In the genomic region with DNA sequence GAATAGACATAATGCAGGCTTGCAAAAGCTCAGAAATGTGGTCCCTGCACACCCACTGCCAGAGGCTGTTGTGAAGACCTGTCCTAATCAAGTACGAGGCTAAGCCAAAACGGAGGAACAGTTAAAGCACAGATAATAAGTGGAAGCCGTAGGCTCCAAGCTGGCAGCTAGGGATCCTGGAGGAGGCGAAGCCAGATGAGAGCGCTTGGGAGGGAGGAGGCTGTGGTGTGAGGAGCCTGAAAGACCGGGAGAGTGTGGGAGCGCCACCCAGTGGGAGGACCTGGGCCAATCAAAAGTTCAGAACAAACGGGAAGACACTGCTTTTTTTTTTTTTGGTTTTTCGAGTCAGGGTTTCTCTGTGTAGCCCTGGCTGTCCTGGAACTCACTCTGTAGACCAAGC, we compare ENCODE assay signal across 9 mouse cellular contexts. TPM values are rescaled to one million over a fixed set of nuclear protein-coding genes. Genes with fewer than 3 reads are reported as not detected.
DNase-seq lines count a peak whose midpoint lies in the region; ATAC-seq lines count a peak whose summit lies in the region.
"Had no signal": no experiment of that assay in that cellular context is flagged by ENCODE, and none has a peak within 500 bp of the region (broad histone marks: within the 10 kb centered on the region; RNA-seq: fewer than 3 reads in every experiment).

No protein-coding gene starts in this region.

- H3K27ac ChIP-seq in embryonic facial prominence, embryonic 13.5 days = no peak overlapping the region
- no peak overlapping the region for H3K27ac ChIP-seq in heart, embryonic 11.5 days (ENCODE audit: low read depth, low read length)
- no peak overlapping the region for H3K27ac ChIP-seq in liver, embryonic 12.5 days
- H3K27ac ChIP-seq in neural tube, embryonic 15.5 days (replicated peaks) = no peak overlapping the region

- peak; percentile 86 for DNase-seq in adrenal gland, postnatal 10 days
- peak; percentile 87 for DNase-seq in kidney, postnatal 25 days
- peak; percentile 44 for DNase-seq in thymus, postnatal 14 days

- peak overlapping the region; percentile 45 for H3K4me2 ChIP-seq in embryonic facial prominence, embryonic 13.5 days
- peak overlapping the region; percentile 35 for H3K4me2 ChIP-seq in heart, embryonic 11.5 days
- H3K4me2 ChIP-seq in liver, embryonic 12.5 days = peak overlapping the region; percentile 5
- H3K4me2 ChIP-seq in neural tube, embryonic 15.5 days = peak overlapping the region; percentile 32

- no peaks in the 10 kb centered on the region for H3K9me3 ChIP-seq in embryonic facial prominence, embryonic 13.5 days
- no peaks in the 10 kb centered on the region for H3K9me3 ChIP-seq in heart, embryonic 11.5 days (replicated peaks; ENCODE audit: control insufficient read depth, low read length)
- no peaks in the 10 kb centered on the region for H3K9me3 ChIP-seq in liver, embryonic 12.5 days (replicated peaks)
- H3K9me3 ChIP-seq in neural tube, embryonic 15.5 days (replicated peaks) = no peaks in the 10 kb centered on the region

- peaks cover 34% of the 10 kb centered on the region for H3K4me1 ChIP-seq in embryonic facial prominence, embryonic 13.5 days
- H3K4me1 ChIP-seq in heart, embryonic 11.5 days (ENCODE audit: control insufficient read depth, insufficient read depth, low read length) = peaks cover 6% of the 10 kb centered on the region; the same call in 1 of the 2 replicates
- H3K4me1 ChIP-seq in liver, embryonic 12.5 days = peaks cover 41% of the 10 kb centered on the region
- H3K4me1 ChIP-seq in neural tube, embryonic 15.5 days = peaks cover 7% of the 10 kb centered on the region; the same call in 1 of the 2 replicates

- no peaks in the 10 kb centered on the region for H3K27me3 ChIP-seq in embryonic facial prominence, embryonic 13.5 days
- no peaks in the 10 kb centered on the region for H3K27me3 ChIP-seq in heart, embryonic 11.5 days (ENCODE audit: control insufficient read depth, insufficient read depth, low read length)
- peaks cover 34% of the 10 kb centered on the region for H3K27me3 ChIP-seq in liver, embryonic 12.5 days (replicated peaks)
- H3K27me3 ChIP-seq in neural tube, embryonic 15.5 days (replicated peaks) = no peaks in the 10 kb centered on the region

- no peak overlapping the region for H3K4me3 ChIP-seq in embryonic facial prominence, embryonic 13.5 days
- H3K4me3 ChIP-seq in heart, embryonic 11.5 days (ENCODE audit: low read depth, low read length) = peak overlapping the region; percentile 19; the same call in 1 of the 2 replicates
- no peak overlapping the region for H3K4me3 ChIP-seq in liver, embryonic 12.5 days
- no peak overlapping the region for H3K4me3 ChIP-seq in neural tube, embryonic 15.5 days (replicated peaks)
- H3K4me3 ChIP-seq: myocyte had no signal

- H3K9ac ChIP-seq in embryonic facial prominence, embryonic 13.5 days = no peak overlapping the region
- H3K9ac ChIP-seq in heart, embryonic 11.5 days (ENCODE audit: low read depth, low read length) = no peak overlapping the region
- no peak overlapping the region for H3K9ac ChIP-seq in liver, embryonic 12.5 days
- H3K9ac ChIP-seq in neural tube, embryonic 15.5 days (replicated peaks) = no peak overlapping the region

- no peaks in the 10 kb centered on the region for H3K36me3 ChIP-seq in embryonic facial prominence, embryonic 13.5 days
- no peaks in the 10 kb centered on the region for H3K36me3 ChIP-seq in heart, embryonic 11.5 days (ENCODE audit: control insufficient read depth, insufficient read depth, low read length)
- H3K36me3 ChIP-seq in liver, embryonic 12.5 days = no peaks in the 10 kb centered on the region
- no peaks in the 10 kb centered on the region for H3K36me3 ChIP-seq in neural tube, embryonic 15.5 days

- WGBS in embryonic facial prominence, embryonic 13.5 days = under 1% methylated on average over 9 of the region's 9 CpGs
- 1% methylated on average over 9 of the region's 9 CpGs for WGBS in heart, embryonic 11.5 days (ENCODE audit: insufficient replicate concordance)
- WGBS in liver, embryonic 12.5 days (ENCODE audit: insufficient replicate concordance) = 5% methylated on average over 9 of the region's 9 CpGs
- 5% methylated on average over 9 of the region's 9 CpGs for WGBS in neural tube, embryonic 15.5 days

- ATAC-seq in CD4-positive, CD25-positive, alpha-beta regulatory T cell, adult 4 months = peak; percentile 58
- no peak for ATAC-seq in embryonic facial prominence, embryonic 13.5 days (ENCODE audit: insufficient number of reproducible peaks, insufficient read depth, low FRiP score, low TSS enrichment, low read depth)
- ATAC-seq in heart, embryonic 11.5 days (replicated peaks; ENCODE audit: insufficient number of reproducible peaks, low FRiP score, low TSS enrichment) = 0 out of 2 replicates have a peak, but pooled peaks have one; percentile 40
- ATAC-seq in liver, embryonic 12.5 days = no peak
- ATAC-seq in neural tube, embryonic 15.5 days (ENCODE audit: low FRiP score) = peak; percentile 55; the same call in 1 of the 2 replicates

RNA-seq across cellular contexts. Expression of a gene that starts 4.6 kb away (rescaled TPM):
- polyA plus RNA-seq in CD4-positive, CD25-positive, alpha-beta regulatory T cell, adult 4 months (2017; shearing (Covaris generic)) = not detected
- 10 to 100 TPM; 19.1 to 33.3 TPM for total RNA-seq in adrenal gland, postnatal 10 days (2021)
- polyA plus RNA-seq in embryonic facial prominence, embryonic 13.5 days (2015; fragmentation: Nextera tagmentation; extraction: Ambion mirVana) = 2.4 and 4.1 TPM in 2 replicates
- 1.0 and 1.3 TPM in 2 replicates for polyA plus RNA-seq in heart, embryonic 11.5 days (2014; fragmentation: Nextera tagmentation; extraction: Ambion mirVana)
- polyA plus RNA-seq in liver, embryonic 12.5 days (2016; fragmentation: Nextera tagmentation; extraction: Ambion mirVana) = 0.20 and 0.33 TPM in 2 replicates
- polyA plus RNA-seq in neural tube, embryonic 15.5 days (2015; fragmentation: Nextera tagmentation; extraction: Ambion mirVana) = 0.41 and 1.1 TPM in 2 replicates

RNA-seq across cellular contexts. Expression of a gene that starts 21.9 kb away (rescaled TPM):
- 100 to 1,000 TPM; 157 to 276 TPM for polyA plus RNA-seq in CD4-positive, CD25-positive, alpha-beta regulatory T cell, adult 4 months (2017; shearing (Covaris generic))
- total RNA-seq in adrenal gland, postnatal 10 days (2021) = 10 to 100 TPM; 76.0 to 81.4 TPM
- polyA plus RNA-seq in embryonic facial prominence, embryonic 13.5 days (2015; fragmentation: Nextera tagmentation; extraction: Ambion mirVana) = 153 and 164 TPM in 2 replicates
- 63.1 and 74.1 TPM in 2 replicates for polyA plus RNA-seq in heart, embryonic 11.5 days (2014; fragmentation: Nextera tagmentation; extraction: Ambion mirVana)
- 80.1 and 80.8 TPM in 2 replicates for polyA plus RNA-seq in liver, embryonic 12.5 days (2016; fragmentation: Nextera tagmentation; extraction: Ambion mirVana)
- polyA plus RNA-seq in neural tube, embryonic 15.5 days (2015; fragmentation: Nextera tagmentation; extraction: Ambion mirVana) = 174 and 182 TPM in 2 replicates

RNA-seq across cellular contexts. Expression of a gene that starts 22.0 kb away (rescaled TPM):
- not detected for polyA plus RNA-seq in CD4-positive, CD25-positive, alpha-beta regulatory T cell, adult 4 months (2017; shearing (Covaris generic))
- total RNA-seq in adrenal gland, postnatal 10 days (2021) = 1 to 10 TPM; 1.9 to 3.4 TPM
- 5.8 and 5.9 TPM in 2 replicates for polyA plus RNA-seq in embryonic facial prominence, embryonic 13.5 days (2015; fragmentation: Nextera tagmentation; extraction: Ambion mirVana)
- polyA plus RNA-seq in heart, embryonic 11.5 days (2014; fragmentation: Nextera tagmentation; extraction: Ambion mirVana) = 3.4 and 5.0 TPM in 2 replicates
- 0.44 and 1.4 TPM in 2 replicates for polyA plus RNA-seq in liver, embryonic 12.5 days (2016; fragmentation: Nextera tagmentation; extraction: Ambion mirVana)
- polyA plus RNA-seq in neural tube, embryonic 15.5 days (2015; fragmentation: Nextera tagmentation; extraction: Ambion mirVana) = 6.5 and 6.6 TPM in 2 replicates

RNA-seq across cellular contexts. Expression of a gene that starts 32.6 kb away (rescaled TPM):
- under 1 TPM in 1 of 2 experiments, not detected in 1; 0.42 TPM for polyA plus RNA-seq in CD4-positive, CD25-positive, alpha-beta regulatory T cell, adult 4 months (2017; shearing (Covaris generic))
- 10 to 100 TPM in 1 of 2 experiments, 1 to 10 TPM in 1; 9.0 to 10.3 TPM for total RNA-seq in adrenal gland, postnatal 10 days (2021)
- 29.4 and 37.6 TPM in 2 replicates for polyA plus RNA-seq in embryonic facial prominence, embryonic 13.5 days (2015; fragmentation: Nextera tagmentation; extraction: Ambion mirVana)
- polyA plus RNA-seq in heart, embryonic 11.5 days (2014; fragmentation: Nextera tagmentation; extraction: Ambion mirVana) = 6.6 and 8.1 TPM in 2 replicates
- polyA plus RNA-seq in liver, embryonic 12.5 days (2016; fragmentation: Nextera tagmentation; extraction: Ambion mirVana) = 1.7 and 2.1 TPM in 2 replicates
- 2.2 and 3.4 TPM in 2 replicates for polyA plus RNA-seq in neural tube, embryonic 15.5 days (2015; fragmentation: Nextera tagmentation; extraction: Ambion mirVana)

RNA-seq across cellular contexts. Expression of a gene that starts 34.0 kb away (rescaled TPM):
- polyA plus RNA-seq in CD4-positive, CD25-positive, alpha-beta regulatory T cell, adult 4 months (2017; shearing (Covaris generic)) = 10 to 100 TPM; 21.0 to 32.5 TPM
- total RNA-seq in adrenal gland, postnatal 10 days (2021) = 10 to 100 TPM; 43.6 to 56.7 TPM
- 39.5 and 44.3 TPM in 2 replicates for polyA plus RNA-seq in embryonic facial prominence, embryonic 13.5 days (2015; fragmentation: Nextera tagmentation; extraction: Ambion mirVana)
- polyA plus RNA-seq in heart, embryonic 11.5 days (2014; fragmentation: Nextera tagmentation; extraction: Ambion mirVana) = 22.6 and 24.2 TPM in 2 replicates
- polyA plus RNA-seq in liver, embryonic 12.5 days (2016; fragmentation: Nextera tagmentation; extraction: Ambion mirVana) = 14.7 and 16.2 TPM in 2 replicates
- polyA plus RNA-seq in neural tube, embryonic 15.5 days (2015; fragmentation: Nextera tagmentation; extraction: Ambion mirVana) = 42.3 and 44.2 TPM in 2 replicates

Comparison
In these comparisons a context has a peak if more than half of its experiments do, and no peak if none do; other contexts are left out.
1. ATAC-seq: peak in CD4-positive, CD25-positive, alpha-beta regulatory T cell, adult 4 months (single experiment), heart, embryonic 11.5 days (single experiment) and neural tube, embryonic 15.5 days (single experiment); none in embryonic facial prominence, embryonic 13.5 days (single experiment) and liver, embryonic 12.5 days (single experiment).
2. Peak in every context shown above with its lines, with median percentiles within 50 percentile points of each other: DNase-seq and H3K4me2 ChIP-seq.